Mouse (Mus musculus) left cerebral cortex, postnatal 36 days (tissue): ENCODE data around the gene Bcl9. TPM values are rescaled to one million over a fixed set of nuclear protein-coding genes. Genes with fewer than 3 reads are reported as not detected.

Experiments used
- DNase-seq, 2 experiments: peaks; one replicate each; pipeline ENCODE4 v3.0.0; 2021 to 2022; ENCODE audit warnings: low spot score in 2 of 2, mixed read lengths in 1 of 2
- intact Hi-C: fragments of 180-260 bp; cut with DNase I; formaldehyde crosslinking; loops from one replicate; pipeline ENCODE4 v1.15.1; 2025
- total RNA-seq, 2 experiments: library from RNA; stranded (reverse); gene quantifications; 2 replicates each; pipeline ENCODE4 v1.2.3; 2021

Bcl9 gene
- total RNA-seq, 2 experiments from 2014 or later: 42.2 to 53.0 TPM

- intact Hi-C loops: loop anchor here (2.0 kb wide), 1 partner anchor 137 kb away; no protein-coding TSS in a partner anchor
- DNase-seq: peak in 1 of 2 experiments; percentile 38
Observed at GRCm38 (mm10) chr3:97201943-97202342, 95.8 kb downstream of the Bcl9 start.

- no peak for DNase-seq
- intact Hi-C loops: no loop called here
Observed at GRCm38 (mm10) chr3:97199261-97199660, 98.5 kb downstream of the Bcl9 start.

GRCm38 (mm10) chr3:97196571-97196970 lies 101.1 kb downstream of the Bcl9 start:
- no peak for DNase-seq
- intact Hi-C loops: no loop called here

GRCm38 (mm10) chr3:97185098-97185860 lies 112.4 kb downstream of the Bcl9 start:
- peak; percentile 49 to 59 for DNase-seq
- intact Hi-C loops: loop anchor here (1.0 to 10.0 kb wide), 4 partner anchors 100 to 400 kb away; no protein-coding TSS in a partner anchor

GRCm38 (mm10) chr3:97183810-97184209 lies 113.9 kb downstream of the Bcl9 start:
- intact Hi-C loops: loop anchor here (10.0 kb wide), 2 partner anchors 99 to 401 kb away; no protein-coding TSS in a partner anchor

GRCm38 (mm10) chr3:97180527-97180926 lies 117.2 kb downstream of the Bcl9 start:
- intact Hi-C loops: loop anchor here (10.0 kb wide), 2 partner anchors 96 to 404 kb away; no protein-coding TSS in a partner anchor
- no peak for DNase-seq

More at GRCm38 (mm10) chr3:97183810-97184209, 113.9 kb downstream of the Bcl9 start:
- DNase-seq: no peak

- intact Hi-C loops: no loop called here
Observed at GRCm38 (mm10) chr3:97178885-97179284, 118.8 kb downstream of the Bcl9 start.

GRCm38 (mm10) chr3:97172632-97173031 lies 125.1 kb downstream of the Bcl9 start:
- intact Hi-C loops: no loop called here
- no peak for DNase-seq

More at GRCm38 (mm10) chr3:97178885-97179284, 118.8 kb downstream of the Bcl9 start:
- DNase-seq: no peak

GRCm38 (mm10) chr3:97172231-97172630 lies 125.5 kb downstream of the Bcl9 start:
- DNase-seq: no peak
- intact Hi-C loops: no loop called here

- intact Hi-C loops: no loop called here
- no peak for DNase-seq
Observed at GRCm38 (mm10) chr3:97171531-97171930, 126.2 kb downstream of the Bcl9 start.

GRCm38 (mm10) chr3:97167126-97167525 lies 130.6 kb downstream of the Bcl9 start:
- intact Hi-C loops: no loop called here
- no peak for DNase-seq

- DNase-seq: no peak
- intact Hi-C loops: no loop called here
Observed at GRCm38 (mm10) chr3:97164477-97164876, 133.2 kb downstream of the Bcl9 start.

GRCm38 (mm10) chr3:97161773-97162172 lies 135.9 kb downstream of the Bcl9 start:
- intact Hi-C loops: no loop called here
- no peak for DNase-seq

GRCm38 (mm10) chr3:97160908-97161307 lies 136.8 kb downstream of the Bcl9 start:
- intact Hi-C loops: no loop called here
- DNase-seq: peak; percentile 46 to 51

- DNase-seq: no peak
- intact Hi-C loops: no loop called here
Observed at GRCm38 (mm10) chr3:97159986-97160385, 137.7 kb downstream of the Bcl9 start.

GRCm38 (mm10) chr3:97159509-97159850 lies 138.2 kb downstream of the Bcl9 start:
- intact Hi-C loops: no loop called here
- no peak for DNase-seq

- intact Hi-C loops: no loop called here
- peak; percentile 85 to 89 for DNase-seq
Observed at GRCm38 (mm10) chr3:97158611-97159508, 138.9 kb downstream of the Bcl9 start, which contains the start of gene Acp6. Acp6 (plus strand) TSS chr3:97158777.

GRCm38 (mm10) chr3:97157958-97158599 lies 139.6 kb downstream of the Bcl9 start:
- peak; percentile 87 to 91 for DNase-seq
- intact Hi-C loops: no loop called here

GRCm38 (mm10) chr3:97157308-97157707 lies 140.4 kb downstream of the Bcl9 start:
- DNase-seq: no peak
- intact Hi-C loops: no loop called here

GRCm38 (mm10) chr3:97156431-97156830 lies 141.3 kb downstream of the Bcl9 start:
- intact Hi-C loops: no loop called here
- DNase-seq: no peak
